Mouse (Mus musculus) lung, embryonic 14.5 days (tissue): ENCODE data around the gene Apol7c. TPM values are rescaled to one million over a fixed set of nuclear protein-coding genes. Genes with fewer than 3 reads are reported as not detected.
A peak's percentile ranks its signal among the peaks of the same experiment; 100 is the strongest.
"Not testable (repeated sequence)": the region's sequence is repeated elsewhere in the genome, so short reads cannot be mapped to it uniquely, and the experiment has no call there.

Experiments used
- ATAC-seq: fragments of 200-750 bp; cut with Nextera tagmentation; 2 replicates; pipeline ENCODE4 v1.8.0; 2017; ENCODE audit warnings: mild to moderate bottlenecking, moderate TSS enrichment, moderate library complexity; ENCODE audit not compliant: insufficient read depth
- DNase-seq: peaks from one replicate; pipeline ENCODE4 v3.0.0-alpha.2; 2015
- H3K27ac ChIP-seq: fragments of 300-500 bp; sonication (generic); 2 replicates; pipeline ENCODE4 v1.5.1; 2014; ENCODE audit warnings: low read depth, mild to moderate bottlenecking, moderate library complexity
- H3K27me3 ChIP-seq: fragments of 300-500 bp; sonication (generic); 2 replicates; pipeline ENCODE4 v1.6.1; 2014; ENCODE audit warnings: low read length, control low read depth; ENCODE audit not compliant: insufficient read depth
- H3K36me3 ChIP-seq: fragments of 300-500 bp; sonication (generic); 2 replicates; pipeline ENCODE4 v1.6.1; 2014; ENCODE audit warnings: control low read depth; ENCODE audit not compliant: insufficient read depth
- H3K4me1 ChIP-seq: fragments of 300-500 bp; sonication (generic); 2 replicates; pipeline ENCODE4 v1.6.1; 2014; ENCODE audit warnings: antibody characterized with exemption, control low read depth; ENCODE audit not compliant: insufficient read depth
- H3K4me2 ChIP-seq: fragments of 300-500 bp; sonication (generic); 2 replicates; pipeline ENCODE4 v1.6.1; 2014; ENCODE audit warnings: mild to moderate bottlenecking
- H3K4me3 ChIP-seq: fragments of 300-500 bp; sonication (generic); 2 replicates; pipeline ENCODE4 v1.5.1; 2014; ENCODE audit warnings: low read depth, low read length
- H3K9ac ChIP-seq: fragments of 300-500 bp; sonication (generic); 2 replicates; pipeline ENCODE4 v1.6.1; 2014
- H3K9me3 ChIP-seq: fragments of 300-500 bp; sonication (generic); 2 replicates; pipeline ENCODE4 v1.6.1; 2016; ENCODE audit warnings: low read depth, low read length, control low read depth
- CTCF ChIP-seq: IDR thresholded peaks from 2 replicates; pipeline ENCODE4 v1.5.1; 2016; ENCODE audit warnings: antibody characterized with exemption, low read depth
- WGBS: fragments of 180-500 bp; shearing (Covaris S2); extraction: QIAGEN DNeasy Blood & Tissue Kit; methylation state at CpG from one replicate; pipeline ENCODE4 v1.1.7; 2014; 5-methylcytosine and 5-hydroxymethylcytosine counted together
- polyA plus RNA-seq: library from polyadenylated mRNA; unstranded; fragments of >200 nt; fragmentation: Nextera tagmentation; extraction: Ambion mirVana; gene quantifications from 2 replicates; pipeline ENCODE4 v1.2.1, GENCODE M21; 2014

Gene Apol7c
- polyA plus RNA-seq, 1 experiment from 2014 or later, result not detected

- 8% methylated on average over 6 of the region's 6 CpGs for WGBS
- not testable (repeated sequence) for ATAC-seq, H3K27me3 ChIP-seq, H3K9me3 ChIP-seq, H3K4me3 ChIP-seq, H3K4me2 ChIP-seq, H3K27ac ChIP-seq, H3K4me1 ChIP-seq, H3K9ac ChIP-seq, H3K36me3 ChIP-seq
- TF ChIP-seq CTCF, result peak; percentile 73
- DNase-seq, result peak; percentile 74
Measured at GRCm38 (mm10) chr15:77523186-77523843, 9.8 kb downstream of the Apol7c start.

GRCm38 (mm10) chr15:77520596-77520995, 12.5 kb downstream of the Apol7c start:
- H3K36me3 ChIP-seq, H3K27ac ChIP-seq, ATAC-seq, H3K9me3 ChIP-seq, H3K4me3 ChIP-seq, H3K4me2 ChIP-seq, DNase-seq, H3K4me1 ChIP-seq, H3K9ac ChIP-seq, H3K27me3 ChIP-seq: not testable (repeated sequence)
- WGBS, result 47% methylated on average over 4 of the region's 4 CpGs

DNA sequence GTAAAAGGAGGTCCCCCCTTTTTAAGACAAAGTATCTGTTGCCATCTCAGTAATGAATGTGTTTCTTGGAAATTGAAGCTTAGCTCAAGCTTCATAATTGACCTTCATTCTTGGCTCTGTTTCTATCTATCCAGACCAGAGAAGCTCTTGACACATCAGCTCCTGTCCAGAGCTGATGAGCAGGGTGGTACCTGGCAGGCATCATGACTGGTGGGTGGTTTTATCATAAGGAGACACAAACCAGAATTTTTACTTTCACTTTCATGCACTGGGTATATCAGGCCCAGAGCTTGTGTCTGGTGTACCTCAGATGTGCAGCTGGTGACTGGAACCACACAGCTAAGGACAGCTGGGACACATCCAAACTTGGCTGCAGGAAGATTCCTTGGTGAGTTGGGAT, 25.1 kb downstream of the Apol7c start, which contains the start of gene Apol11a:
TSS of gene Apol11a (plus strand) at position 306 of the 400 bp plus-strand sequence.
- not testable (repeated sequence) for H3K4me2 ChIP-seq, H3K4me3 ChIP-seq, H3K9me3 ChIP-seq, H3K27ac ChIP-seq, H3K4me1 ChIP-seq, DNase-seq, H3K27me3 ChIP-seq, H3K9ac ChIP-seq, H3K36me3 ChIP-seq, ATAC-seq

GRCm38 (mm10) chr15:77494694-77495093, 38.4 kb downstream of the Apol7c start:
- not testable (repeated sequence) for DNase-seq, ATAC-seq, H3K4me2 ChIP-seq, H3K4me3 ChIP-seq, H3K27ac ChIP-seq, H3K27me3 ChIP-seq, H3K4me1 ChIP-seq, H3K9me3 ChIP-seq, H3K36me3 ChIP-seq, H3K9ac ChIP-seq
- 47% methylated on average over 1 of the region's 1 CpGs for WGBS

DNA sequence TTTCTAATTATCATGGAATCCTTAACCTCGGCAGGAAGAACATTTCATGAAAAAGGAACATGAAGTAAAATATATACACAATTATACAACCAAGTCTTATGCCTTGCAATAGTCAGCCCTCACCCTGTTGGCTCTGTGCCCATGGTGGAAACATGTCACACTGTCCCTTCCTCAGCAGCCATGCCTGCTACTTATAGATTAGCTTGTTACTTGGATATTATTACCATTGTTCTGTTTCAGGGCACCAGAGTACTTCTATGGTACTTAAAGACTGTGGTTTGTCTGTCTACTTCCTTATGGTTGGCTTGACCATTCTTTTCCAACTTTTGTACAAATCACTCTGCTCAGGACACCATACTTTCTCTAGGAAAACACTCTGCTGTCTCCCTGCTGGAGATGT, 39.9 kb downstream of the Apol7c start:
- H3K9ac ChIP-seq, H3K36me3 ChIP-seq, H3K4me1 ChIP-seq, H3K9me3 ChIP-seq, H3K27me3 ChIP-seq, ATAC-seq, H3K27ac ChIP-seq, H3K4me3 ChIP-seq, DNase-seq, H3K4me2 ChIP-seq: not testable (repeated sequence)
- WGBS, result no CpG with 5 or more reads among the region's 1 CpGs

GRCm38 (mm10) chr15:77482140-77482794, 50.8 kb downstream of the Apol7c start:
- Histone ChIP-seq H3K9ac (no peak overlapping the region), H3K27me3 (no peaks in the 10 kb centered on the region), H3K4me1 (no peaks in the 10 kb centered on the region), H3K9me3 (no peaks in the 10 kb centered on the region), H3K4me2 (no peak overlapping the region), H3K27ac (no peak overlapping the region), H3K36me3 (no peaks in the 10 kb centered on the region), H3K4me3 (no peak overlapping the region)
- ATAC-seq (no peak), DNase-seq (no peak)
- WGBS, result 69% methylated on average over 4 of the region's 4 CpGs
- no peak for TF ChIP-seq CTCF

- not testable (repeated sequence) for DNase-seq, H3K4me2 ChIP-seq, H3K9ac ChIP-seq, H3K4me3 ChIP-seq, H3K4me1 ChIP-seq, H3K27ac ChIP-seq, ATAC-seq, H3K9me3 ChIP-seq, H3K36me3 ChIP-seq, H3K27me3 ChIP-seq
- WGBS, result 82% methylated on average over 2 of the region's 2 CpGs
Measured at GRCm38 (mm10) chr15:77476693-77477092, 56.4 kb downstream of the Apol7c start, which contains the start of gene Apol10a. Gene Apol10a, plus strand, starts transcription at chr15:77477047.

Other genes with a start within 250 kb of the Apol7c start
- 51.9 and 55.8 TPM in 2 replicates for gene Rbfox2, start 226.3 kb downstream of the Apol7c start, polyA plus RNA-seq
- gene Apol7a, start 134.2 kb downstream of the Apol7c start, polyA plus RNA-seq, result not detected in 2 replicates
- gene Apol9a, start 122.2 kb downstream of the Apol7c start, polyA plus RNA-seq, result not detected in 2 replicates
- gene Apol7b, start 85.8 kb downstream of the Apol7c start, polyA plus RNA-seq, result not detected in 2 replicates
- not detected in 2 replicates for gene Apol10a, start 56.3 kb downstream of the Apol7c start, polyA plus RNA-seq
- gene Apol11a, start 25.0 kb downstream of the Apol7c start, polyA plus RNA-seq, result not detected in 2 replicates
- gene 1700025B11Rik, start 28.6 kb upstream of the Apol7c start, polyA plus RNA-seq, result not detected in 2 replicates
- 0.08 TPM in 1 of 2 replicates, not detected in the other for gene Apol10b, start 62.8 kb upstream of the Apol7c start, polyA plus RNA-seq
- not detected in 2 replicates for gene Gm36245, start 65.9 kb upstream of the Apol7c start, polyA plus RNA-seq
- gene Apol11b, start 110.0 kb upstream of the Apol7c start, polyA plus RNA-seq, result 0.09 TPM in 1 of 2 replicates, not detected in the other
- gene Apol7e, start 165.5 kb upstream of the Apol7c start, polyA plus RNA-seq, result not detected in 2 replicates
- gene Apol9b, start 195.7 kb upstream of the Apol7c start, polyA plus RNA-seq, result not detected in 2 replicates
- gene Apol8, start 223.7 kb upstream of the Apol7c start, polyA plus RNA-seq, result not detected in 2 replicates